Mouse (Mus musculus): ENCODE results near the gene Olfr550. TPM values are rescaled to one million over a fixed set of nuclear protein-coding genes. Genes with fewer than 3 reads are reported as not detected.

Gene Olfr550
- not detected in 4 replicates for total RNA-seq (2023)

GRCm38 (mm10) chr7:102571142-102571541, at the start of gene Olfr550:
TSS of gene Olfr550 (plus strand) at chr7:102571442.

GRCm38 (mm10) chr7:102534449-102534848, 36.8 kb upstream of the Olfr550 start, which contains the start of gene Olfr547:
TSS of gene Olfr547 (plus strand) at chr7:102534749.

GRCm38 (mm10) chr7:102540596-102540995, 30.6 kb upstream of the Olfr550 start, which contains the start of gene Olfr548-ps1:
TSS of gene Olfr548-ps1 (plus strand) at chr7:102540896.

GRCm38 (mm10) chr7:102549570-102549969, 21.7 kb upstream of the Olfr550 start, which contains the start of gene Olfr549:
TSS of gene Olfr549 (plus strand) at chr7:102549870.

GRCm38 (mm10) chr7:102564999-102565997, 5.9 kb upstream of the Olfr550 start, which contains the start of gene Trim21:
TSS of gene Trim21 (minus strand) at chr7:102565486.

GRCm38 (mm10) chr7:102591786-102592185, 20.5 kb downstream of the Olfr550 start, which contains the start of gene Olfr551:
TSS of gene Olfr551 (minus strand) at chr7:102591886.

GRCm38 (mm10) chr7:102597378-102598031, 26.3 kb downstream of the Olfr550 start, which contains the start of gene Olfr552:
TSS of gene Olfr552 (plus strand) at chr7:102597770.

GRCm38 (mm10) chr7:102618118-102618517, 46.9 kb downstream of the Olfr550 start, which contains the start of gene Olfr553:
TSS of gene Olfr553 (minus strand) at chr7:102618218.

Other genes with a start within 250 kb of the Olfr550 start
- gene Rrm1, start 129.7 kb upstream of the Olfr550 start, total RNA-seq (2023): 39.8 to 52.1 TPM (median 45.3 TPM) in 4 replicates
- not detected in 4 replicates for gene Olfr543, start 89.8 kb upstream of the Olfr550 start, total RNA-seq (2023)
- not detected in 4 replicates for gene Olfr544, start 83.1 kb upstream of the Olfr550 start, total RNA-seq (2023)
- not detected in 4 replicates for gene Olfr545, start 71.9 kb upstream of the Olfr550 start, total RNA-seq (2023)
- gene Olfr547, start 36.7 kb upstream of the Olfr550 start, total RNA-seq (2023): not detected in 4 replicates
- not detected in 4 replicates for gene Olfr548-ps1, start 30.5 kb upstream of the Olfr550 start, total RNA-seq (2023)
- not detected in 4 replicates for gene Olfr549, start 21.6 kb upstream of the Olfr550 start, total RNA-seq (2023)
- 32.2 to 40.5 TPM (median 36.2 TPM) in 4 replicates for gene Trim21, start 6.0 kb upstream of the Olfr550 start, total RNA-seq (2023)
- gene Olfr551, start 20.4 kb downstream of the Olfr550 start, total RNA-seq (2023): not detected in 4 replicates
- not detected in 4 replicates for gene Olfr552, start 26.3 kb downstream of the Olfr550 start, total RNA-seq (2023)
- not detected in 4 replicates for gene Olfr553, start 46.8 kb downstream of the Olfr550 start, total RNA-seq (2023)
- gene Olfr554, start 67.0 kb downstream of the Olfr550 start, total RNA-seq (2023): not detected in 4 replicates
- not detected in 4 replicates for gene Olfr555, start 87.4 kb downstream of the Olfr550 start, total RNA-seq (2023)
- not detected in 4 replicates for gene Olfr556, start 93.5 kb downstream of the Olfr550 start, total RNA-seq (2023)
- gene Trim68, start 115.9 kb downstream of the Olfr550 start, total RNA-seq (2023): 11.7 to 17.4 TPM (median 15.2 TPM) in 4 replicates
- gene Olfr557, start 124.5 kb downstream of the Olfr550 start, total RNA-seq (2023): not detected in 4 replicates
- not detected in 4 replicates for gene Olfr558, start 130.8 kb downstream of the Olfr550 start, total RNA-seq (2023)
- gene Olfr33, start 147.6 kb downstream of the Olfr550 start, total RNA-seq (2023): not detected in 4 replicates
- gene Olfr559, start 156.0 kb downstream of the Olfr550 start, total RNA-seq (2023): not detected in 4 replicates
- gene Olfr560, start 187.9 kb downstream of the Olfr550 start, total RNA-seq (2023): not detected in 4 replicates
- not detected in 4 replicates for gene Olfr78, start 188.0 kb downstream of the Olfr550 start, total RNA-seq (2023)
- gene Olfr561, start 199.8 kb downstream of the Olfr550 start, total RNA-seq (2023): not detected in 4 replicates
- gene Olfr564, start 232.0 kb downstream of the Olfr550 start, total RNA-seq (2023): not detected in 4 replicates

All from B cell, adult 62 days (primary cell).